Mouse (Mus musculus): ENCODE data around the gene Wdr1. TPM values are rescaled to one million over a fixed set of nuclear protein-coding genes. Genes with fewer than 3 reads are reported as not detected.

The Wdr1 gene
- total RNA-seq, 2 experiments from 2014 or later, result 137 to 146 TPM

- no peak for DNase-seq
Measured at GRCm38 (mm10) chr5:38544423-38545415, 18.3 kb downstream of the Wdr1 start.

GRCm38 (mm10) chr5:38543496-38544217, 19.4 kb downstream of the Wdr1 start:
- peak; percentile 37 for DNase-seq

GRCm38 (mm10) chr5:38541728-38542127, 21.3 kb downstream of the Wdr1 start:
- DNase-seq, result no peak

GRCm38 (mm10) chr5:38540898-38541297, 22.1 kb downstream of the Wdr1 start:
- DNase-seq, result no peak

- DNase-seq, result no peak
Measured at GRCm38 (mm10) chr5:38538508-38538907, 24.5 kb downstream of the Wdr1 start.

- no peak for DNase-seq
Measured at GRCm38 (mm10) chr5:38537845-38538244, 25.2 kb downstream of the Wdr1 start.

GRCm38 (mm10) chr5:38536822-38537221, 26.2 kb downstream of the Wdr1 start:
- no peak for DNase-seq

GRCm38 (mm10) chr5:38532084-38532483, 30.9 kb downstream of the Wdr1 start:
- DNase-seq, result no peak

- DNase-seq, result no peak
Measured at GRCm38 (mm10) chr5:38529724-38530428, 33.1 kb downstream of the Wdr1 start.

GRCm38 (mm10) chr5:38522977-38523376, 40.0 kb downstream of the Wdr1 start:
- no peak for DNase-seq

- no peak for DNase-seq
Measured at GRCm38 (mm10) chr5:38520838-38521237, 42.2 kb downstream of the Wdr1 start.

GRCm38 (mm10) chr5:38516267-38516666, 46.8 kb downstream of the Wdr1 start:
- DNase-seq, result no peak

GRCm38 (mm10) chr5:38512991-38513390, 50.0 kb downstream of the Wdr1 start:
- DNase-seq, result no peak

GRCm38 (mm10) chr5:38509568-38509967, 53.5 kb downstream of the Wdr1 start:
- no peak for DNase-seq

- DNase-seq, result no peak
Measured at GRCm38 (mm10) chr5:38505435-38505765, 57.6 kb downstream of the Wdr1 start.

- no peak for DNase-seq
Measured at GRCm38 (mm10) chr5:38504747-38505434, 58.1 kb downstream of the Wdr1 start.

- DNase-seq, result no peak
Measured at GRCm38 (mm10) chr5:38504116-38504515, 58.9 kb downstream of the Wdr1 start.

- no peak for DNase-seq
Measured at GRCm38 (mm10) chr5:38502992-38503391, 60.0 kb downstream of the Wdr1 start, which contains the start of gene Slc2a9. Gene Slc2a9, minus strand, starts transcription at chr5:38503143.

- no peak for DNase-seq
Measured at GRCm38 (mm10) chr5:38500043-38500442, 63.0 kb downstream of the Wdr1 start.

GRCm38 (mm10) chr5:38499316-38499811, 63.7 kb downstream of the Wdr1 start:
- DNase-seq, result no peak

GRCm38 (mm10) chr5:38498479-38498878, 64.5 kb downstream of the Wdr1 start:
- no peak for DNase-seq

All from gastrocnemius, postnatal 10 days (tissue).